Mouse (Mus musculus) heart, postnatal 10 days (tissue): Measurements from ENCODE around the gene Qrfp. TPM values are rescaled to one million over a fixed set of nuclear protein-coding genes. Genes with fewer than 3 reads are reported as not detected.

Experiments
- DNase-seq, 2 experiments: peaks; one replicate each; pipeline ENCODE4 v3.0.0; 2021
- intact Hi-C: fragments of 180-260 bp; cut with DNase I; formaldehyde crosslinking; loops from one replicate; pipeline ENCODE4 v1.15.1; 2025
- total RNA-seq, 2 experiments: library from RNA; stranded (reverse); gene quantifications; 2 replicates each; pipeline ENCODE4 v1.2.3; 2021

Qrfp gene
- total RNA-seq, 2 experiments from 2014 or later: not detected

- intact Hi-C loops: loop anchor here (2.0 kb wide), 1 partner anchor 22 kb away; no protein-coding TSS in a partner anchor
- DNase-seq: no peak
Measured at GRCm38 (mm10) chr2:31782958-31783602, 27.3 kb downstream of the Qrfp start.

GRCm38 (mm10) chr2:31779258-31779657 lies 31.1 kb downstream of the Qrfp start:
- DNase-seq: no peak
- intact Hi-C loops: no loop called here

GRCm38 (mm10) chr2:31776479-31776878 lies 33.9 kb downstream of the Qrfp start:
- intact Hi-C loops: no loop called here
- DNase-seq: no peak

- DNase-seq: peak; percentile 88 to 89
- intact Hi-C loops: no loop called here
Measured at GRCm38 (mm10) chr2:31770781-31771441, 39.5 kb downstream of the Qrfp start.

GRCm38 (mm10) chr2:31769631-31770111 lies 40.7 kb downstream of the Qrfp start:
- DNase-seq: peak; percentile 79 to 82
- intact Hi-C loops: loop anchor here (10.0 kb wide), 1 partner anchor 1595 kb away; no protein-coding TSS in a partner anchor

GRCm38 (mm10) chr2:31769115-31769514 lies 41.3 kb downstream of the Qrfp start:
- intact Hi-C loops: loop anchor here (10.0 kb wide), 1 partner anchor 1596 kb away; no protein-coding TSS in a partner anchor
- DNase-seq: peak; percentile 30 to 40

- intact Hi-C loops: loop anchor here (10.0 kb wide), 1 partner anchor 1597 kb away; no protein-coding TSS in a partner anchor
- no peak for DNase-seq
Measured at GRCm38 (mm10) chr2:31767815-31768214, 42.6 kb downstream of the Qrfp start.

GRCm38 (mm10) chr2:31767104-31767503 lies 43.3 kb downstream of the Qrfp start:
- intact Hi-C loops: loop anchor here (10.0 kb wide), 1 partner anchor 1598 kb away; no protein-coding TSS in a partner anchor
- DNase-seq: no peak

GRCm38 (mm10) chr2:31763271-31763670 lies 47.1 kb downstream of the Qrfp start:
- intact Hi-C loops: loop anchor here (10.0 kb wide), 1 partner anchor 1602 kb away; no protein-coding TSS in a partner anchor
- no peak for DNase-seq

- no peak for DNase-seq
- intact Hi-C loops: loop anchor here (10.0 kb wide), 1 partner anchor 1602 kb away; no protein-coding TSS in a partner anchor
Measured at GRCm38 (mm10) chr2:31762853-31763252, 47.5 kb downstream of the Qrfp start.

- DNase-seq: no peak
- intact Hi-C loops: loop anchor here (10.0 kb wide), 1 partner anchor 1603 kb away; no protein-coding TSS in a partner anchor
Measured at GRCm38 (mm10) chr2:31762155-31762554, 48.2 kb downstream of the Qrfp start.

GRCm38 (mm10) chr2:31761585-31761984 lies 48.8 kb downstream of the Qrfp start:
- peak; percentile 47 to 55 for DNase-seq
- intact Hi-C loops: loop anchor here (2.0 to 10.0 kb wide), 3 partner anchors 19 to 1603 kb away; no protein-coding TSS in a partner anchor

- DNase-seq: no peak
Measured at GRCm38 (mm10) chr2:31761115-31761531, 49.3 kb downstream of the Qrfp start.

GRCm38 (mm10) chr2:31760486-31760885 lies 49.9 kb downstream of the Qrfp start:
- peak; percentile 39 to 41 for DNase-seq
- intact Hi-C loops: loop anchor here (2.0 to 10.0 kb wide), 3 partner anchors 18 to 1604 kb away; no protein-coding TSS in a partner anchor

More at GRCm38 (mm10) chr2:31761115-31761531, 49.3 kb downstream of the Qrfp start:
- intact Hi-C loops: loop anchor here (2.0 to 10.0 kb wide), 3 partner anchors 18 to 1604 kb away; no protein-coding TSS in a partner anchor

GRCm38 (mm10) chr2:31759751-31760460 lies 50.5 kb downstream of the Qrfp start:
- intact Hi-C loops: loop anchor here (2.0 to 10.0 kb wide), 3 partner anchors 17 to 1605 kb away; no protein-coding TSS in a partner anchor
- peak; percentile 90 for DNase-seq

- no peak for DNase-seq
- intact Hi-C loops: no loop called here
Measured at GRCm38 (mm10) chr2:31758966-31759365, 51.4 kb downstream of the Qrfp start.

GRCm38 (mm10) chr2:31757472-31757871 lies 52.9 kb downstream of the Qrfp start:
- DNase-seq: no peak
- intact Hi-C loops: loop anchor here (2.0 kb wide), 1 partner anchor 31 kb away; no protein-coding TSS in a partner anchor
